Mouse (Mus musculus) megakaryocyte-erythroid progenitor cell, adult 5-6 weeks (primary cell): ENCODE measurements around the gene Slc26a5. TPM values are rescaled to one million over a fixed set of nuclear protein-coding genes. Genes with fewer than 3 reads are reported as not detected.

ENCODE experiments used
- ATAC-seq: replicated peaks from 2 replicates; pipeline ENCODE4 v1.8.0; 2016; ENCODE audit warnings: mild to moderate bottlenecking, inconsistent platforms; ENCODE audit not compliant: severe bottlenecking, poor library complexity, low FRiP score, low TSS enrichment
- total RNA-seq, 2 experiments: library from RNA; stranded (forward) in 1 of 2; stranded (reverse) in 1 of 2; fragments of 200-1000, 215-1000 nt in 1 of 2; fragments of >200 nt in 1 of 2; fragmentation: Nextera tagmentation in 1 of 2; gene quantifications; 2 replicates each; pipeline ENCODE4 v1.2.3; 2014 to 2017

The Slc26a5 gene
- total RNA-seq, 2 experiments from 2014 or later, result not detected

DNA sequence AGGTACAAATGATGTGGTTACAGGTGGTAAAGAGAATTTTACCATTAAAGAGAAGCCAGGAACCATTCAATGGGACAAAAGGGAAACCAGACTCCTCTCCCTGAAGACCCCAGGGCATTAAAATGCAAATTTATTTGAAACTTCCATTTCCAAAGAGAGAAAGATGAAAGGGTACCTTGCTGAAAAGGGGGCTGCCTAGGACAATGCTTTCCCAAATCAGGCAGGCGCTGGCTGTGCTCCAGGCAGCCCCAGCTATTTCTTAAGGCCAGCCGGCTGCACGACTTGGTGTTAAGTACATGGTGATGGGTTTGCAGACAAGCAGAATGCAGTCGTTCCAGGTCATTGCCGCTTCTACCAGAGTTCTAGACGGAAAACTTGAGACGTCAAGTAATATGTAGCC, 39.0 kb downstream of the Slc26a5 start:
- ATAC-seq, result no peak

DNA sequence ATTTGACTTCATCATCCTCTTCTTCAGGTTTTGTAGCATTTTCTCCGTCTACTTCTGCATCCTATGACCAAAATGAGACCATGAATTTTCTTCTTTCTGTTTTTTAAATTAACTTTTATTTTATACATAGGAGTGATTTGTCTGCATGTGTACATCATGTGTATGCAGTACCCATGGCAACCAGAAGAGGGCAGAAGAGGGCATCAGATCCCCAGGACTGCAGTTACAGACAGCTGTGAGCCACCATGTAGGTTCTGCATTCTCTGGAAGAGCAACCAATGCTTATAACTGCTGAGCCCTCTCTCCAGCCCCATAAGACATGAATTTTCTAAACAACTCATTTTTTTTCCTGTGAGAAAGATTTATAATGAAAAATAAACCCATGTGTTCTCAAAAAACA, 51.4 kb downstream of the Slc26a5 start:
- peak; percentile 70; the same call in 1 of the 2 replicates for ATAC-seq

DNA sequence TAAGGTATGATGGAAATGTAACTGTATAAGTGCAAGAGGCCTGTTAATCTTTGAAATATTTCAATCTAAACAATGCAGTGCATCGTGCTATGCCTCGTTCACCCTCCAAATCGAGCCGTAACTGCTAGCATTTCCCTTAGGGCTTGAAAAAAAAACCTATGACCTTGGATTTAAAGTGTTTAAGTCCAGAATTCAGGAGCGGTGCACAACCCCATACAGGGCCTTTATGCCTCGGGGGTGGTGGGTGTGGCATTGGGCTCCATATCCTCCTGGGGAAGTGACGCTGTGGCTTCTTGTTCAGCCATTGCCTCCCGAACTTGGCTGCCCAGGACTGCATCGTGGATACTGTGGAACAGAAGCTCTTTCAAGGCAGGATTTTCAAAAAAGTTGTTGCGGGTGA, 54.5 kb downstream of the Slc26a5 start:
- ATAC-seq, result no peak

DNA sequence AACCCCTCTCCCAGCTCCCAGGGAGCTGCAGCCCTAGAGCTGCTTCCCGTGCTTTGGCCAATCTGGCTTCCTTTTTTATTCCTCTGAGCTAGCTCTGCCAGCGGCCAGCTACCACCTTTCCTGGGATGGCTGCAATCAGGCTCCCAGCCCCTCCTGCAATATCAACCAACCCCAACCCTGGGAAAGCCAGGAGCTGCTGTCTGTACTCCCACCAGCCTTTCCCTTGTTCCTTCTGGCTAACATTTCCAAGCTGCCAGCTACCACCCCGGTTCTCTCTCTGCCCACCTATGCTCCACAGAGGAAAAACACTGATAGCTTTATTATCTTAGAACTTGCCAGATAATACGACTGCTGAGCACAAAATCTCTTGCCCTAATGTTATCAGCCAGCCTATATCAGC, 60.6 kb downstream of the Slc26a5 start:
- no peak for ATAC-seq

DNA sequence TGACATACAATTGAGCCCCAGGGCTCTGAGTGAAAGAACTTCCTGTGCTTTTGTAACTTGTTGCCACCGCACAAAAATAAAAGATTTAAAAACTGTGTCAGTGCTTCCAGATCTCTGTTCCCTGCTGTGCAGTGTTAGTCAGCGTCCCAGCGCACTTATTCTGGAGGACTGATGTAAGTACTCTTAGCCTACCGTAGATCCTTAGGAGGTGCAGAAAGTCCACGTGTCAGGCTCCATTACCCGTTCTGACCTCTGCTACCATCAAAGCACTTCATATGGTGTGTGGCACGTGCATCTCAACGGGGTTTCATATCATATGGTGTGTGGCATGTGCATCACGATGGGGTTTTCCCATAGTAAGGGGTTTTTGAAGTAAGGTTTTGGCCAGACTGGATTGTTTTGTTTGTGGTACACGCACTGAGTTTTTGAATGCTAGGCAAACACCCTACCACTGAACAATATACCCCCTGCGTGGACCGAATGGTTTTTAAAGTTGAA, 61.7 kb downstream of the Slc26a5 start:
- ATAC-seq, result no peak

DNA sequence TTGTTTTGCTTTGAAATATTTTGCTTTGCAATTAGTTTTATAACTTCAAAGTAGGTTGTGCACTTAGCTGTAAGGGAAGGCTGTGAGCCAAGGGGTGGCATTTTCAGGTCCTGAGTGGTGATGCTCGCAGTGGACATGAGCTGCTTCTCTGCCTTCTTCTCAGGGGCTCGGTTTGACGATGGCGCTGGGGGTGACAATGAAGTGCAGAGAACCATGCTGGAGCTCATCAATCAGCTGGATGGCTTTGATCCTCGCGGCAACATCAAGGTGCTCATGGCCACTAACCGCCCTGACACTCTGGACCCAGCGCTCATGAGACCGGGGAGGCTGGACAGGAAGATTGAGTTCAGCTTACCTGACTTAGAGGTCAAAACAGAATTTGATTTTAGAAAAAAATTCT, 62.5 kb downstream of the Slc26a5 start:
- no peak for ATAC-seq

DNA sequence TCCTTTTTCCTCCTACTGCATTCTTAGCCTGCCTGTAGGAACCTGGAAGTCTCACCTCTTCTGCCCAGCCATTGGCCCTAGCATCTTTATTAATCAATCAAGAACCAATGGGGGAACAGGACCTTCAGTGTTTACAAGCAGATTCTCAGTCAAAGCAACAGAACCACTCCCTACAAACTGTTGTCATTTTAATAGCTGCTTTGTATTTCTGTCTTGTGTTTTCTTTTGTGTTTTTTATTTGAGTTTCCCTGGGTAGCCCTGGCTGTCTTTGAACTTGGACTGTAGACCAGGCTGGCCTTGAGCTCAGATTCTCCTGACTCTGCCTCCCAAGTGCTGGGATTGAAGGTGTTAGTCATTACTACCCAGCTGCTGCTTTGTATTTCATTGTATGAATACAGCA, 73.2 kb downstream of the Slc26a5 start:
- ATAC-seq, result no peak

DNA sequence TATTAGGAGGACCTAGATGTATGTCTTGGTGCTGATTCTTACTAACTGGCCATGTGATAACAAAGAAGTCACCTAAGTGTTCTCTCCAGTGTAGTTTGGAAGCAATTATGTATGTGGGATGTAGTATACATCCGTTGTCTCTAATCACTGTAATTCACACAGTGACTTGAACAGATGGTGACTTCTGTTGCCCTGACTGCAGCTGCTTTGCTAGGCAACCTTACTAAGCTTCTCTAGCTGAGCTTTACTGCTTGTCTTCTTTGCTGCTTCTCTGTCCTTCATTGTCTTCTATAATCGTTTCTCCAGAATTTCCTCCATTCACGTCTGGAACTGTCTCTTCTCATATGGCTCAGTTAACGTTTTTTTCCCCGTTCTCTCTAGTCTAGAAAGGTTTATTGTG, 76.3 kb downstream of the Slc26a5 start:
- no peak for ATAC-seq

DNA sequence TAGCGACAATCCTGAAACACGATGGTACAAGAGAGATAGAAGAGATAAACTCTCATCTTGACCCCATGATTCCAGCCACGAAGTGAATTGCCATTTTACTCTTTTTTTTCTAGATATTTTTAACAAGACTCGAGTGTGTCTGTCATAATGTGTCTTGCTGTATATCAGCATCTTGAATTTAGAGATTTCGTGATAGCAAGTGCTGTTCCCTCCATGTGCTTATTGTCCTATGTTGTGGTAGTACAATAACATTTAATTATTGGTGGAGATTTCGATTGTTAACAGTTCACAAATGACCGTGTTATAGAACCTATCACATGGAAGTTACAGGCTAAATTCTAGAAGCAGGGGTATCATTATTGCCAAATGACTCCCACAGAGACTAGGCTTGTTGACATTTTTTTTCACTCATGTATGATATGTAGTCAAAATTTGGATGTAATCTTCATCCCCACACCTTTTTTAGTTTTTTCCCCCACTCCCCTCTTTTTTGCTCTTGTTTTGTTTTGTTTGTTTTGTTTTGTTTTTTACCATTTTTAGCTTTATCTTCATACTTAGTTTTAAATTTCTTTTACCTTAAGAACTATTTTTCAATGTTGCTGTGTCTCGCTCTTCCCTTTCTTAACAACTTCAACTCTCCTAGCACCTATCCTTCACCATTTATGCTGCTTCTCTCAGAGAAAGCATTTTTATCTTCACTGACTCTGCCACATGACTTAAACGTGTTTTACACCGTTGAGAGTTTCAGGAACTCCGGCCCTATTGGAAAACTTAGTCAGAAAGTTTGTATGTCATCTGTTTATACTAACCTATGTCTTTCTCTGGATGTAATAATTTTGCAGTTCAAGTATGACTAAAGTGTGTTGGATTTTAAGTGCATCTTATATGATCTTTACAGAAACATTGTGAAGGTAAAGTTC, 78.0 kb downstream of the Slc26a5 start:
- no peak for ATAC-seq

DNA sequence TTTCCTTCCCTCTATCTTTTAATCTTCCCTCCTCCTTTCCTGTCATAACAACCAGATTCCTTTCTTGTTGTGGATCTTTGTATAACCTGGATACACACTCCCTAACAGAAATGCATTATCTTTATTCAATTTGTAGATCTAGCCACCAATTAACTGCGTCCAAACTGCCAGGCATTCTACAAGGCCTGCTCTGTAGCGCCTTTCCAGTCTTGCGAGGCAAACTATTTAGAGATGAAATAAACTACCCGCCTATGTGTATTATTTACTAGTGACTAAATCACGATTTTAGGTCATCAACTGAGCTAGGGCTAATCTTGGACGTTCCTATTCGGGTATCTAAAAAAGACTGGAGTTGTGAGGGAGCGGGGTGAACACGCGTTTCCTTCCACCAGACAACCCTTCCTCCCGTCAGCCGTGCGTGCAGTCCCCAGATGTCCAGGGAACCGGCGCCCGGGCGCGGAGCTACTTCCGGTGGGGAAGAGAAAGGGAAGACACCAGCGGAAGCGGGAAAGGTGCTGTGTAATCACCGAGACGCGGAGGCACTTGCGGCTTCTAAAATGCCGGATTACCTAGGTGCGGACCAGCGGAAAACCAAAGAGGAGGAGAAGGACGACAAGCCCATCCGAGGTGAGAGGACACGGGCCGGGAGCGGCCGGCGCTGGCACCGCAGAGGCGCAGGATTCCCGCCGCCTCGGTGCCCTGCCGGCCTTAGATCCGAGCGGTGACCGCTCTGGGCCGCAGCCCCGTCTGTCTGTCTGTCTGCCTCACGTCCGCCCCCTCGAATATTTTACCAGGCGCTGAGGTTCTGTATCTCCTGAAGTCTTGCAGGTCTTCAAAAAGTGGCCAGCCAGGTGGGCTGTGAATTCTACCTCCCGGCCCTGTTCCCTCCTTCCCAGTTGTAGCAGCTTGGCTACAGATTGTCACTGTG, 78.9 kb downstream of the Slc26a5 start:
- ATAC-seq, result peak; percentile 86

DNA sequence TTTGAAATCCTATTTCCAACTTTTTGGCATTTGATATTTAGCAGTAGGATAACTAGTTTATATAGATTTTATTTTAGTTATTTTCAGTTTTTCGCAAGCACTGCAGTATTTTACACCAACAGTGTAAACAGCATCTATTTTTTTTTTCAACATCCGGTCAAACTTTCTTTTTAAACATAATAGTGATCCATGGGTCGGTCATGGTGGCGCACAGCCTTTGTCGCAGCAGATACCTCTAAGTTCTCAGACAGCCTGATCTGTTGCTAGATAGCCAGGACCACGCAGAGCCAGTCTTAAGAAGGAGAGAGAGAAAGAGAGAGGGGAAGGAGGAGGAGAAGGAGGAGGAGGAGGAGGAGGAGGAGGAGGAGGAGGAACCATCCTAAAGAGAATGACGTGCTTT, 79.6 kb downstream of the Slc26a5 start:
- no peak for ATAC-seq

DNA sequence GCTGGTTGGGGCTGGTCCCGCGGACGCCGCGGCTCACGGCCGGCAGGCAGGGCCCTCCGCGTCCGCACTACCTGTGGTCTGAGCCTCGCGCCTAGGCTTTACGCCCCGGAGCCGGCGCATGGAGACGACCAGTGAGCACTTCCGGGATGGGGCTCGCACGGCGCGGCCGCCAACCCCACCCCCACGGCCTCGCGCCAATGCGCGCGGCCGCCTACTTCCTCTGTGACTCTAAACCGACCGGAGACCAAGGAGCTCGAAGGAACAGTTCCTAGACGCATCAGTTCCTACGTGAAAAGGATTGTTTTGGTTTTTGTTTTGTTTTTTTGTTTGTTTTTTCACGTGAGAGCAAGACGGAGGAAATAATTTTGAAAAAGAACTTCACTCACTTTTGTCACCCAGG, 80.4 kb downstream of the Slc26a5 start, which contains the start of the genes Dnajc2 and Psmc2:
Dnajc2 (minus strand) TSS at position 199 of the 400 bp plus-strand sequence.
Psmc2 (plus strand) TSS at position 231 of the 400 bp plus-strand sequence.
- ATAC-seq, result peak; percentile 72

DNA sequence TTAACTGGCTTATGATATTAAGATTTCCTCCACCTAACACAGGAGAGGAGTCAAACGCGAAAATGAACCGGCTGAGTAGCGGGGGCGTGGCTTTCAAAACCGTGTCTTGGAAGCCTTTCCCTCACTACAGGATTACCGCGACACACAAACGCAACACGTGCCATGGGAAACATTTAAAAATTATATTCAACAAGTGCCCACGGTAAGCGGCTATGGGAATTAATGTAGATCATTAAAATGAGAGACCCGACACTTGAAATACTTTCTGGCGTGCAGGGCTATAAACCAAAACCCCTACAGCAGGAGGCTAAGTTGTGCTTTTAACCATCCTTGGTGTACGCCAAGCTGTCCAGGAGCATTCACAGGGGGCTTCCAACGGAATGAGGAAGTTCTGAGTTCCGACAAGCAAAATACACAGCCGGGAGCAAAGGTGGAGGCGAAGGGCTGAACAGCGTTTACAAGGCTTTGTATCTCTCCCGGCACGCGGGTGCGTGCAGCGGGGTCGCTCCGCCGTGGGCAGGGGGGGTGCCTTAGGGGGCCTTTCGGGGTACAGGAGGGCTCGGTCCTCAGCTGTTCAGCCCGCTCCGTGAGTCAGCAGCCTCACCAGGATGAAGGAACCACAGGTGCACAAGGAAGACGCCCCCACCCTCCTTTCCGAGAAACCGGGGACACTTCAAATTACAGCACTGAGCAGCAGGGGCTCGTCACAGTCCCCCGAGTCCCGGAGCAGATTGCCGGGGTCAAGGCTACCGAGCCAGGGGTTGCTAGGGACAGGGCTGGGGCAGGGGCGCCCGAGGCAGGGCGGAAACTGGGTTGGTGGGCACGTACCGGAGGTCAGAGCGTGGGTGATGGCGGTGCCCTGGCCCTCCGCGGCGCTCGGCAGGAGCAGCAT, 81.0 kb downstream of the Slc26a5 start:
- ATAC-seq, result no peak

DNA sequence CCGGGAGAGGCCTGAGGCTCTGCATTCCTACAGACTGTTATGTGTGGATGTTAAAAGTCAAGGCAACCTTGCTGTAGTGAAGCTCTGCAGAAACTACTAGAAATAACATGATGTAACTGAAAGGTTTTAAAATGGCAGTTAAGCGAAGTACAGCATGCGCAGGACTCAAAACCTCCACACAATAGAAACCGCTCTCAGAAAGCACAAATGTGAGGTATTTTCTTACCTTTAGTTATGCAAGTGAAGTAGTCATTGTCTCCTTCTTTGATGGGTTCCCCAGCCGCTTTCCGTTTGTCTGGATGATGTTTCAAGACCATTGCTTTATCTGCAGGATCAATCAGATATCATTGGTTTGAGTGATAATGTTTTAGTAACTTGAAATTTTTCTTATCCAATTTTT, 88.9 kb downstream of the Slc26a5 start:
- ATAC-seq, result no peak

DNA sequence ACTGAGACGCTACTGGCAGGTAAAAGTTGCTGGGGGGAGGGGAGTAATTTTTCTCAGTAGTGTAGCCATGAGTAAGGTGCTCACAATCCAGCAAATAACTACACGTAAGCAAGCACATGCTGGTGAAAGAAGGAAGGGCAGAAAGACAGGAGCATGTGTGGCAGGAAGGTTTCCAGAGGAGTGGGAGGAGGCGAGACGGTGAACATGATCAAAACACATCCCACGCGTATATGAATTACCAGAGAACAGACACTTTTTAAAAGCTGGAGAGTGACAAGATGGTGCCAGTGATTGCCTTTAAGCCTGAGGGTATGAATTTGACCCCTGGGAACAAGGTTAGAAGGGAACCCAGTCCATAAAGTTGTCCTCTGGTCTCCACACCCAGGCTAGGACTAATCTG, 95.6 kb downstream of the Slc26a5 start:
- no peak for ATAC-seq

DNA sequence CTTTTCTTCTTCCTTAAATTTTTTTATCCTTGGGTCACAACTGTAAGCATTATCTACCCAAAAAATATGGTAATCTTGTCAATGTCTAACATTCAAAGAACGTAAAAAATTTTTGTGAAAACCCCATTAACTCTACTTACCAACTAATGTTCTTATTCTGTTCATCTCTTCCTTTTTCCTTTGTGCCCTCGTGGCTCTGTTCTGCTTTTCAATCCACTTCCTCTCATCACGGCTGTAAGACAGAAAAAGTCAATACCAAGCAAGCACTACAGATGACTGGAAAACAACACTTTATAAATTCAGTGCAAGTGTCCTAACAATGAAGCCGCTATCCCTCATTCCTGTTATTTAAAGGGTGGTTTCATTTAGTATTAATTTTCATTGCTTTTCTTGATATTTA, 96.9 kb downstream of the Slc26a5 start:
- no peak for ATAC-seq
